Mouse (Mus musculus): ENCODE results near the gene Anapc15-ps.

DNA sequence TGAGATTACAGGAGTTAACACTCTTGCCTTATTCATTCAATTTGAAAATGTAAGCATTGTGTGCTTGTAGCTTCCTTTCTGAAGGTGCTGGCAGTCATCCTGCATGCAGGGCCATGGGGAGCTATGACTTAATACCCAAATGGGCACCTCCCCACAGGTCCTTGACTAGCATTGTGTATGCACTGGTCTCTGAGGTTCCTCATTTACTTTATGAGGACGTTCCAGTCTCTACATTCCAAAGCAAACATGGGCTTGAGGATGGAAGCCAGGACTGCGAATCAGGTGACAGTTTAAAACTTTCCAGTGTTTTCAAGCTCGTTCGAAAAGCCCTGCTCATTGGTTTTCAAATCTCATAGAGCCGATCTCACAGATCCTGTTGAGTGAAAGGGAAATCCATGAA, 21.1 kb downstream of the Anapc15-ps start:
- TF ChIP-seq CTCF (IDR thresholded peaks at IDR 0.05; ENCODE audit: low read depth, low read length) (no peak), POLR2A (IDR thresholded peaks at IDR 0.05; ENCODE audit: borderline replicate concordance, low read depth, low read length) (no peak)
